Mouse (Mus musculus): ENCODE measurements at regions not wholly inside any gene's neighbourhood (a gene's known extent, or its start where the extent isn't known, plus 50 kb on each side); places are given as distances from the start of the nearest gene placed in this dataset.

DNA sequence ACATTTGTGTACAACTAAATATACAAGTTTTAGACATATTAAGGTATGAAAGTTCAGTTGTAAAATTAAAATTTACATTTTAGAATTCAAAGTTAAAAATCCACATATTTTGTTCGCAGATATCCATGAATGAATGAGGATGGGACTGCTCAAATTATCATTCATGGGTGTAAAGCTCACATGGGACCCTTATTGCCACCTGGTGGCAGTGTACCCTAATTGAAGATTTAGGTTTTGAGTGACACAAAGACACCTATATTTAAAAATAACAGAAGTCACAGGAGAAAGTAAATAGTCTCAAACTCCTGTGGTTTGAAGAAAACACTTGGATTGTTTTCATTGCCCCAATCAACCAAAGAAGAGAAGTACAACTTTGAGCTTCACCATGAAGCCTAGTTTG, 492.8 kb upstream of the A1bg start:
- H3K9ac ChIP-seq = no peak overlapping the region
- no peak overlapping the region for H3K27ac ChIP-seq
- 58% methylated on average over 1 of the region's 1 CpGs for whole genome bisulfite sequencing
- no peaks in the 10 kb centered on the region for H3K9me3 ChIP-seq
- H3K4me1 ChIP-seq = no peaks in the 10 kb centered on the region
- H3K27me3 ChIP-seq = no peaks in the 10 kb centered on the region
- no peak overlapping the region for H3K4me3 ChIP-seq
- H3K36me3 ChIP-seq = no peaks in the 10 kb centered on the region
- no peak for ATAC-seq (ENCODE audit: low FRiP score, low read depth)
- H3K4me2 ChIP-seq (replicated peaks) = no peak overlapping the region

DNA sequence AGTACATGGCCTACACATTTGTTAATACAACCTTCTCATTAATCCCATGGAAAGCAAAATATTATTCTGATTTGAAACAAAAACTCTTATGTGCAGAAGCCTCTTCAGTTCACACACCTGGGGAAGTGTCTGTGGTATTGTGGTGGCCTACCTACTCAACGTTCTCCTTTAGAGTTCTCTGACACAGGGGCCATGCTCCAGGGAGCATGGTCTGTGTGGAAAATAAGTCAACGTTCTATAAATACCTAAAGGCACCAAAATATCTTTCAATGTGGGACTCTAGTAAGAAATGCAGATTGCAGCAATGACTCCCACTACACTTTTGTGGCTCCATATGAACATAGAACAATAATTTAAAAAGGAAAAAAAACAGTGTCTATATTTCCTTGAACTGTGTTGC, 489.0 kb upstream of the A1bg start:
- Histone ChIP-seq H3K27ac (no peak overlapping the region), H3K9me3 (no peaks in the 10 kb centered on the region), H3K4me2 (replicated peaks) (no peak overlapping the region), H3K4me3 (no peak overlapping the region), H3K36me3 (no peaks in the 10 kb centered on the region), H3K9ac (no peak overlapping the region), H3K27me3 (no peaks in the 10 kb centered on the region), H3K4me1 (no peaks in the 10 kb centered on the region)
- no peak for ATAC-seq (ENCODE audit: low FRiP score, low read depth)
- WGBS = 84% methylated on average over 2 of the region's 2 CpGs

DNA sequence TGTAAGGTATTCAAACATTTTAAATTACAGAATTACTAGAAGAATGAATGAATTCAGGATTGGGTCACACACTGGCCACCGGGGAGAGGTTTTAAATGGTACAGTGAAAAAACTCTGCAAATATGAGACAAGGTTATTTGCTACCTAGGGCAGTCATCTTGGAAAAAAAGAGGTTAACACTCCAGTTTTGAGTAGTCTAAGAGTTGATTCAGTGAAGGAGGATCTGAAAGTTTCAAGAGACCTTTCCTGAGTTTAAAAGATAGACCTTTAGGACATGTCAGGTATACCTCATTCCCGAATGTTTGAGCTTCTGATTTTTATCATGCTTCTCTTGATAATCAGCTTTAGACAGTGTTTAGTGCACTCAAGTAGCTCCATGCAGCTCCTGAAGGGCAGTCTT, 488.0 kb upstream of the A1bg start:
- ATAC-seq (ENCODE audit: low FRiP score, low read depth) = no peak
- Histone ChIP-seq H3K4me1 (no peaks in the 10 kb centered on the region), H3K27ac (no peak overlapping the region), H3K4me2 (replicated peaks) (no peak overlapping the region), H3K9ac (no peak overlapping the region), H3K9me3 (no peaks in the 10 kb centered on the region), H3K27me3 (no peaks in the 10 kb centered on the region), H3K36me3 (no peaks in the 10 kb centered on the region), H3K4me3 (no peak overlapping the region)
- whole genome bisulfite sequencing = 84% methylated on average over 2 of the region's 2 CpGs

DNA sequence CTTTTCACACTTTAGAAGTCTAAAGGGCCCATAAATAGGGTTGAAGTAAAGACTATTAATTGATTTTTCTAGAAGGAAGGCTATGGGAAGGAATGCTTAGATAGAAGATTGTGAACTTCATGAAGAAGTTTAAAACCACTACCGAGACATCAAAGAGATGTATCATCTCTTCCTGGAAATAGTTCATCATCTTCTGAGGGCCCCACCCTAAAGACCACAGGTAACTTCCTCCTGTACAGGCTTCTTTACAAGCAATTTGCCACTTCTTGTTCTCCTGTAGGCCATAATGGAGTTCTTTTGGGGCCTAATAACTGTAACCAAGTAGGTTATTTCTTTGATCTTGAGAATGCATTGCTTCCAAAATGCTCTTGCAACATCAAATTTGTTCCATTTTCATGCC, 485.8 kb upstream of the A1bg start:
- Histone ChIP-seq H3K9me3 (no peaks in the 10 kb centered on the region), H3K9ac (no peak overlapping the region), H3K4me3 (no peak overlapping the region), H3K27me3 (no peaks in the 10 kb centered on the region), H3K4me2 (replicated peaks) (no peak overlapping the region), H3K36me3 (no peaks in the 10 kb centered on the region), H3K4me1 (no peaks in the 10 kb centered on the region), H3K27ac (no peak overlapping the region)
- no peak for ATAC-seq (ENCODE audit: low FRiP score, low read depth)
- WGBS = 89% methylated on average over 1 of the region's 1 CpGs

DNA sequence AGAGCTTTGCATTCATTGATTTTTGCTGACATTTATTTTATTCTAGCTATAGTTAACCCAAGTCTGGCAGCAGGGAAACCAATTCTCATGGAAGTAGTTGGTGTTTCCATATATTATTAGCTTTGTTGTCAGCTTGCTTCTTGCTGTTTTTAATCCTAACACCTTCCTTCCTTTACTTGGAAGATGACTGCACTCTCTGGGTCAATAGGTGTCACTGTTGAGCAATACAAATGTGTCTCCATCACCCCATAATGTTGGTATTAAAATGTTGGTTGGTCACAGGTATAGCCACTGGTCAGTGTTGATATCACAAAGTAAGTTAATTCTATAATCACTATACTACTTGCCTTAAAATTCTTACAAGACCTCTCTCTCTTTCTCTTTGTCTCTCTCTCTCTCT, 477.9 kb upstream of the A1bg start:
- no peak overlapping the region for H3K27ac ChIP-seq
- H3K4me2 ChIP-seq (replicated peaks) = no peak overlapping the region
- no peaks in the 10 kb centered on the region for H3K27me3 ChIP-seq
- H3K4me3 ChIP-seq = no peak overlapping the region
- H3K9me3 ChIP-seq = no peaks in the 10 kb centered on the region
- no peaks in the 10 kb centered on the region for H3K36me3 ChIP-seq
- H3K9ac ChIP-seq = no peak overlapping the region
- no peak for ATAC-seq (ENCODE audit: low FRiP score, low read depth)
- H3K4me1 ChIP-seq = no peaks in the 10 kb centered on the region

DNA sequence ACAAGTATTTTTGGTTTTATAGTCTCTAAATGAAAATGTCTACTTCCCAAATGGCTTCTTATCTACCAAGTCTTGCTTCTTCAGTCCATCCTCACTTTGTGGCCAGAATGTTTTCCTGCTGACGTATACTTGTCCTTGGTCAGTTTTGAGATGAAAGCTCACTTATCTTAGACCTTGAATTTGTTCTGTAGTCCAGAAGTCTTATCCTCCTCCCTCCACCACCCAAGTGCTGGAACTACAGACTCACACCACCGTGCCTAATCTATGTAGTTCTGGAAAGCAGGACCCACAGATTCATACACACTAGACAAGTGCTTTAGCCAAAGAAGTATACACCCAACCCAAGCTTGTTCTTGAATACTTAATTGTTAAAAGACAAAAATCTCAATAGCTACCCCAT, 477.2 kb upstream of the A1bg start:
- no peak for ATAC-seq (ENCODE audit: low FRiP score, low read depth)
- no peaks in the 10 kb centered on the region for H3K27me3 ChIP-seq
- 79% methylated on average over 2 of the region's 2 CpGs for WGBS
- no peaks in the 10 kb centered on the region for H3K4me1 ChIP-seq
- no peak overlapping the region for H3K9ac ChIP-seq
- H3K36me3 ChIP-seq = no peaks in the 10 kb centered on the region
- no peak overlapping the region for H3K4me3 ChIP-seq
- no peak overlapping the region for H3K27ac ChIP-seq
- H3K4me2 ChIP-seq (replicated peaks) = no peak overlapping the region
- no peaks in the 10 kb centered on the region for H3K9me3 ChIP-seq

DNA sequence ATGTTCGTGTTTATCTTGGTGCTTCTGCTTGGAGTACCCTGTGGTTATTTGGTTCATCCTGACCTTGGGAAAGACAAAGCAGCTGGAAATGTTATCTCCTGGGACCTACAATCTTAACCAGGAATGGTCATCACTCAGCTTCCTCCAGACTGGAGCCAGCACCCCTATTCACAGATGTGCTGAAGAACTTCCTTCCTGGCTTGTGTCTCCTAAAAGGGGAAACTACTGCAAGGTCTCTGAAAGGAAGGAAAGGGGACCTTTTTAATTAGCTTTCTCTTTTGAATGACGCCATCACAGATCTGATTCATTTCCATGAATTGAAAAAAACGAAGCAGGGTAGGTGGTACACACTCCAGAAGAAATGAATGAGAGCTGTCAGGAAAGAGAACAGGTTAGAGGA, 476.0 kb upstream of the A1bg start:
- WGBS = 82% methylated on average over 3 of the region's 3 CpGs
- no peak for ATAC-seq (ENCODE audit: low FRiP score, low read depth)
- no peaks in the 10 kb centered on the region for H3K9me3 ChIP-seq

DNA sequence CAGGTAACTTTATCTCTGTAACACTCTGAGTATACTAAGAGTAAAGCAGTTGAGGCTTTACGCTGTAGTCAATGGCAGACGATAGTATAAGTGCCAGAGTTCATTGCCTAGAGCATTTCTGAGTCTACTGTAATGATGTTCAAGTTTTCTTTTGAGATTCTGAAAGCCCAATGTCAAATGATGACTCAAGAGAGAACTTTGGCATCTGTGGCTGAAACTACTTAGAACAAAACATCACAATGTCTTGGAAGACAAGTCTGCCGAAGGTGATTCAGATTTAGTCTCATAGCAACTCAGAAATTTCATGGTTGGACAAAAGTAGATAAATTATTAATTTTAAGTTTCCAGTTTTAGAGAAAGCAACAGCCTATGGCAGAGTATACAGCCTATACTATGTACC, 474.2 kb upstream of the A1bg start:
- Histone ChIP-seq H3K4me3 (no peak overlapping the region), H3K36me3 (no peaks in the 10 kb centered on the region), H3K27me3 (no peaks in the 10 kb centered on the region), H3K9me3 (no peaks in the 10 kb centered on the region), H3K4me1 (no peaks in the 10 kb centered on the region), H3K4me2 (replicated peaks) (no peak overlapping the region), H3K27ac (no peak overlapping the region), H3K9ac (no peak overlapping the region)
- no peak for ATAC-seq (ENCODE audit: low FRiP score, low read depth)
- 80% methylated on average over 3 of the region's 3 CpGs for WGBS

More for the DNA sequence above, 476.0 kb upstream of the A1bg start:
- H3K4me1 ChIP-seq = no peaks in the 10 kb centered on the region
- H3K27me3 ChIP-seq = no peaks in the 10 kb centered on the region
- H3K27ac ChIP-seq = no peak overlapping the region
- H3K4me3 ChIP-seq = no peak overlapping the region
- no peak overlapping the region for H3K9ac ChIP-seq
- H3K36me3 ChIP-seq = no peaks in the 10 kb centered on the region
- no peak overlapping the region for H3K4me2 ChIP-seq (replicated peaks)

DNA sequence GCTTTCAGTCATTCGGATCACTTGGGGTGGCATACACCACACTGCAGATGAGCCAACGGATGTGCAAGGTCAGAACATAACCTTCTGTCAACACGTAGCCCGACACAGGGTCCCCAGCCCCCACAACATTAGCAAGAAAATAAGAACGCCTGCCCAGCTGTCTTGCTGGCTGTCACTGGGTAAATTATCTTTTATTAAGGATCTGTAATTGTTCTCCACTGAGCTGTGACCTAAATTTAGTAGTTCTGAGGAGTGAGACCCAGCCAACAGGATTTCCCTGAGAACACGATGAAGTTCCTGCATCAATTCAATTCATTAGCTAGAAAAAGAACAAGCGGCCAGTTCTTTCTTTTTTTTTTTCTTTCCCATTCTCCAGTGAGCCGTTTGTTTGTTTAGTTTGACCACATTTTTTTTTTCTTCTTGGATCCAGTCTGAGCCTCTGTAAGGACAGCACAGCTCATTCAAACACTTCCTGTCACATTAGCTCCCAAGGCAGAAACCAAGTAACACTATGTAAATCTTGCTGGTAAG, 472.5 kb upstream of the A1bg start:
- Histone ChIP-seq H3K9ac (no peak overlapping the region), H3K27ac (no peak overlapping the region), H3K4me2 (replicated peaks) (no peak overlapping the region), H3K9me3 (no peaks in the 10 kb centered on the region), H3K36me3 (no peaks in the 10 kb centered on the region), H3K27me3 (no peaks in the 10 kb centered on the region), H3K4me3 (no peak overlapping the region), H3K4me1 (no peaks in the 10 kb centered on the region)
- 29% methylated on average over 8 of the region's 8 CpGs for WGBS
- no peak; the same call in 1 of the 2 replicates for ATAC-seq (ENCODE audit: low FRiP score, low read depth)

DNA sequence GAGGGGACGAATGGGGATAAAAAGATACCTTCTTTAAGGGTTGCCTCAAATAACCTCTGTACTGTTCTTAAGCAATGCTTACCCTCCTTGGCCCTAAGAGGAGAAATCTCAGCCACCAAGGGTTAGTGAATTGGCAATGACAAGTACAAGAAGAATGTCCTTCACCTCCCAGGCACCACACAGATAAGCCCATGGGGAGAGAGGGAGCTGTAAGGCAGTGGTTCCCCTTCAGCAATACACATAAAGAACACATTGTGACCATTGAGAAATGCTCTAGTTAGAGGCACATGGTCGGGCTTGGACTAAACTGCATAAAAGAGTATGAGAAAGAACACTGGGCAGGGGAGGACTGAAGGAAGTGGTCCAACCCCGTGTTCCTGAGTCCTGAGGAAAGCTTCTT, 457.9 kb upstream of the A1bg start:
- Histone ChIP-seq H3K9ac (no peak overlapping the region), H3K27ac (no peak overlapping the region), H3K27me3 (no peaks in the 10 kb centered on the region), H3K4me2 (replicated peaks) (no peak overlapping the region), H3K36me3 (no peaks in the 10 kb centered on the region), H3K4me3 (no peak overlapping the region), H3K9me3 (no peaks in the 10 kb centered on the region), H3K4me1 (no peaks in the 10 kb centered on the region; the same call in 1 of the 2 replicates)
- no peak for ATAC-seq (ENCODE audit: low FRiP score, low read depth)
- WGBS = 58% methylated on average over 3 of the region's 3 CpGs

DNA sequence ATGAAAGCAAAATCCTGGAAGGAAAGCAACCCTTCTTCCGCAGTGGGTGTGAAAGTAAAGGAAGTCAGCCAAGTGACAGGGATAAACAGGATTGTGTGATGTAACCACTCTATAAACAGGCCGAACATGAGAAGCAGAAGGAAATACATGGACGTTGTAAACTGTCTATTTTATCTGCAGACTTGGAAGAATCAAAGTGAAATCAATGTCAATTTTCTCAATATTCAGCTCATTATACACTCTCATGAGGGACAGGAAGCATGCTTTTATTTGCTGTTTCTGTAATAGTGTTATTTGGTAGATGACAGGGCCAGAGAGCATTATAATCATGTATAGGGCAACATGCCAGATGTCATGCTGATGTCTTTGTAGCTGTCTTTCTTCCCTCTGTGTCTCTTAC, 443.5 kb upstream of the A1bg start:
- H3K27me3 ChIP-seq = no peaks in the 10 kb centered on the region
- H3K9ac ChIP-seq = no peak overlapping the region
- no peak overlapping the region for H3K4me2 ChIP-seq (replicated peaks)
- H3K4me3 ChIP-seq = no peak overlapping the region
- H3K27ac ChIP-seq = no peak overlapping the region
- no peaks in the 10 kb centered on the region for H3K4me1 ChIP-seq
- no peaks in the 10 kb centered on the region for H3K36me3 ChIP-seq
- 80% methylated on average over 3 of the region's 3 CpGs for WGBS
- no peaks in the 10 kb centered on the region for H3K9me3 ChIP-seq
- no peak for ATAC-seq (ENCODE audit: low FRiP score, low read depth)

DNA sequence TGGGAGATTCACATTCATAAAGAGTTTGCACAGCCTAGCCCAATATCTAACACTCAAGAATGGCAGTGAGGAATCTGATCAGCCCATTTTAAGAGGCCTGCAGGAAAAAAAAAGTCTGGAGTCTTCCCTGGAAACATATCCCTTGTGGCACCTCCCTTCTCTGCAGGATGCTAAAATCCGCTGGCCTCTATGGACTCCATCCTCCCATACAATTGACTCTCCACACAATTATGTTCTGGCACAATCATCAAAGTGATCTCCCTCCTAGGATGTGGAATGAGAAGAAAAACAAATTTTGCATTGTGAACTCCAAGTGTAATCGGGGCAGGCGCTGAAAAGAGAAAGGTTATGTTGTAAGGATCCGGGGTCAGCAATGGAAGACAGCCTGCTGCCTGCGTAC, 442.7 kb upstream of the A1bg start:
- Histone ChIP-seq H3K27ac (no peak overlapping the region), H3K4me3 (no peak overlapping the region), H3K36me3 (no peaks in the 10 kb centered on the region), H3K4me1 (no peaks in the 10 kb centered on the region), H3K27me3 (no peaks in the 10 kb centered on the region), H3K9ac (no peak overlapping the region), H3K4me2 (replicated peaks) (no peak overlapping the region), H3K9me3 (no peaks in the 10 kb centered on the region)
- no peak for ATAC-seq (ENCODE audit: low FRiP score, low read depth)
- 87% methylated on average over 5 of the region's 5 CpGs for WGBS

DNA sequence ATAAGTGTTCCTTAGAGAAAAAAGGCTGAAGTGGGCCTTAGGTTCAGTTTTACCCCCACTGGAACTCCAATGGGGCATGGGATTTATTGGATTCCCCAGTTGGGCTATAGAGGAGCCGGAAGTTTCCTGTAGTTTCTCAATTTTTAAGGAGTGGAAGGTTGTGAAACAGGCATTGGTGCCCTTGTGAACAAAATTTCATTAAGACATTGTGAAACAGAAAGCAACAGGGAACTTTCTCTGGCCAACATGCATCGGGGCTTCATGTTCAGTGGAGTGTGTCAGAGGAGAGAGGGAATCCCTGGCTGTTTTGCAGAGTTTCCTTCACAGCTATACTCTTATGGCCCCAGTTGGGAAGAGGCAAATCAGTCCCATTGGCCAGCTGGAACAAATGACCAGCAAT, 441.6 kb upstream of the A1bg start:
- Histone ChIP-seq H3K27ac (no peak overlapping the region), H3K27me3 (no peaks in the 10 kb centered on the region), H3K4me1 (no peaks in the 10 kb centered on the region), H3K9ac (no peak overlapping the region), H3K36me3 (no peaks in the 10 kb centered on the region), H3K4me3 (no peak overlapping the region), H3K9me3 (no peaks in the 10 kb centered on the region), H3K4me2 (replicated peaks) (no peak overlapping the region)
- ATAC-seq (ENCODE audit: low FRiP score, low read depth) = no peak
- WGBS = 78% methylated on average over 2 of the region's 2 CpGs

All from limb, embryonic 13.5 days (tissue).